Mouse (Mus musculus) layer of hippocampus, adult 2 months (tissue): ENCODE measurements at regions not wholly inside any gene's neighbourhood (a gene's known extent, or its start where the extent isn't known, plus 50 kb on each side); places are given as distances from the start of the nearest gene placed in this dataset.

ENCODE experiments used
- DNase-seq, 2 experiments: peaks; one replicate each; pipeline ENCODE4 v3.0.0; 2022; ENCODE audit warnings: low spot score in 2 of 2
- H3K27ac ChIP-seq: fragments of 200-600 bp; 2 replicates; pipeline ENCODE4 v1.8.1; 2022
- H3K4me3 ChIP-seq: fragments of 200-600 bp; 2 replicates; pipeline ENCODE4 v1.8.1; 2022; ENCODE audit warnings: mild to moderate bottlenecking
- CTCF ChIP-seq: fragments of 200-600 bp; conservative IDR thresholded peaks from 2 replicates; pipeline ENCODE4 v1.8.1; 2022; ENCODE audit warnings: antibody characterized with exemption, mild to moderate bottlenecking, moderate library complexity

DNA sequence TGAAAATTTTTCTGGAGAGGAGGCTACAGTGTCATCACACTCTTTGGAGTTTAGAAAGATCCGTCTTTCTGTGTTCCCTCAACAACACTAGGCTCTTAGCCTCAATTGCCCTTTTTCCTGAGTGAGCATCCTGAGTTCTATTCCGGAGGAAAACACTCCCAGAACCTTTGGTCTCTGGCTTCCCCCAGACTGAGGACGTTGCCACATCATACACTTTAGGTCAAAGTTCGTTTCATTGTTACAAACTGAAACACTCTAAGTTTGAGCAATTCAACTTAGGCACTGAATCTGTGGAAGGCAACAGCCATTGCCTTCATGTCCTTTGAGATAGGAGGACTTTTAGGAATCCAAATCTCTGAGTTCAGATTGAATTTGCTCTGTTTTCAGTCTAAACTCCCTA lies 85.0 kb downstream of the Arl4a start:
- DNase-seq: no peak
- no peak overlapping the region; the same call in 1 of the 2 replicates for H3K27ac ChIP-seq
- H3K4me3 ChIP-seq: no peak overlapping the region
- TF ChIP-seq CTCF: no peak

DNA sequence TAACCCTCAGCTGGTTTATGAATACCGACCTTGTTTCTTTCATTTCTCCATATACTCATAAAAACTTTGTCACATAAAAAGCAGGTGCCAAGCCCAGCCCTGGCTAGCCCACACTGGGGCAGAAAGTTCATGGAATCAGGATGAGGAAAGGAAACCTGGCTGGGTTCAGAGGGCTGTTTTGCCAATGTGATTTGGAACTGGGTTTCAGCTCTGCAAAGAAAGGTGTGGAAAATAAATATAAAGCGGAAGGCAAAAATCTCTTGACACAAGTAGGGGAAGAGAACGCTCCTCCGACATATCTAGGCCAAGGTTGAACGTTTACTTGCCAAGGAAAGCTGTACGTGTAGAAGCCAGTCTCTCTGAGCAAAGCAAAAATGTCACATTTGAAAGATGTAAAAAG lies 85.9 kb downstream of the Arl4a start:
- no peak for DNase-seq
- H3K4me3 ChIP-seq: no peak overlapping the region
- no peak overlapping the region for H3K27ac ChIP-seq
- no peak for TF ChIP-seq CTCF

DNA sequence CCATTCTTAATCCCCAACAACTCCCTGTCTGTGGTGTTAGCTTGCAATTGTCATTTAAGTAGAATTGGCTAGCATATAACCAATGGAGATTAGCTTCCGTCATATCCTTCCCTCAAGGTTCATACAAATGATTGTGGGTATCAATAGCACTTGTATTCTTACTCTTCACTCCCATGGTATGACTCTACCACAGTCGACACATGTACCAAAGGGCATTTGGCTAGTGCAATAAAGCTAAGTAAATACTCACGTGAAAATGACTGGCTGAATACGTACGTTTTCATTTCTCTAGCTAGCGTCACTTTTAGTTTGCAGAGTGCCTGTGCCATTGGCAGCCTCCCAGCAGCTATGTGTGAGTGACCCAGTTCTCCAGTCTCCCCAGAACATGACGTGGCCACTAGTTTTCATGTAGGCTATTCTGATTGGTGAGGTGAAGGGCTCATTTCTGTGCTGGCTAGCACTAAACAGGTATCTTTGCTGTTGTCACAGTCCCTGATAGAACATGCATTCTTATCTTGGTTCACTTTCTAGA lies 87.5 kb downstream of the Arl4a start:
- Histone ChIP-seq H3K27ac (no peak overlapping the region), H3K4me3 (no peak overlapping the region)
- no peak for TF ChIP-seq CTCF
- DNase-seq: no peak

DNA sequence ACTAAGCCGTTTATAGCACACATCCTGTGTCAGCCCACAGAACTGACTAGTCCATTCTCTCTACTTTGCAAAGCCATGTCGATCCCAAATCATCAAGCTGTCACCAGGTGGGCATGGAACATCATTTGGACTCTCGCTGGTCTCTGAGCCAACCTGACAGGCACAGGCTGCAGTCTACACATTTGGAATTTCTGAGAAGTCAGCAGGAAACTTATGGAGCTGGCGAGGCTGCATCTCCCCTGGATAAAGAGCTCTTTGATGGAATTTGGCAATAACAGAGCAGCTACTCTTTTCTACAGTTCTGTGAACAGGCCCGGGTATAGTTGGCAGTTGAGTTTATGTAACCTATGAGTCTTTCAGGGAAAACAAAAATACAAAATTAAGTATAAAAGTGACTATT lies 94.9 kb downstream of the Arl4a start:
- H3K27ac ChIP-seq: no peak overlapping the region
- no peak for TF ChIP-seq CTCF
- DNase-seq: no peak

DNA sequence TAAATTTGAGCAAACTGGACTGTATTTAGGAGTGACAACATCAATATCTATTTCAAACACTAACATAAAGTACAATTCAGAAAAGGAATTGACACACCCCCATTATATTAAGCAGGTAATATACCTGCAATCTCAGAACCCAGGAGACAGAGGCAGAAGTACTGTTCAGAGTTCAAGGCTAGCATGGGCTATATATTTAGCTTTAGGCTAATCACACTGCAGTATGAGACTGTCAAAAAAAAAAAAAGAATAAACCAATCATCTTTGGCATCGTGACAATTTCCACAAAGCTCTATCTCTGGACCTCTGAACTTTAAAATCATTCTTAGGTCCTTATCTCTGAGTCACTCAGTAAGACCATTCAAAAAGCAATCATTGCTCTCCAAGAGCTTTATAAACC lies 96.7 kb downstream of the Arl4a start:
- TF ChIP-seq CTCF: no peak
- H3K27ac ChIP-seq: no peak overlapping the region
- DNase-seq: no peak
- H3K4me3 ChIP-seq: no peak overlapping the region

More for the DNA sequence above, 94.9 kb downstream of the Arl4a start:
- H3K4me3 ChIP-seq: no peak overlapping the region

DNA sequence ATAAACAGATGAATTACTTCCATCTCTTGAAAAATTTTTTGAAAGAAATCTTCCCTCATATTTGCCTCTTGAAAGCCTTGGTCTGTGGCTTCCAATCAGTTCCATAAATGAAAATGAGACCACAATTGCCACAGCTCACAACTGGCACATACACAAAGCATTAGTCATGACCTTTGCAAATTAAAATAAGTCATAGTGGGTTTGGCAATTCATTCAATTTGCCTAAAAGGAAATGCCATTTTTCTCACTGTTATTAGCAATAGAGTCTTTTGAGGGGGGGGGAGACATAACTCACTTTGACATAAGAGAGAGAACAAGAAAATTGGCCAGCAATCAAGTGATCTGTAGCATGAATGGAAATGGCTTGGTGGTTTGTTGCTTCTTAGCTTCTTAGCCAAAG lies 98.8 kb downstream of the Arl4a start:
- no peak for DNase-seq
- H3K27ac ChIP-seq: no peak overlapping the region
- no peak for TF ChIP-seq CTCF
- no peak overlapping the region for H3K4me3 ChIP-seq

DNA sequence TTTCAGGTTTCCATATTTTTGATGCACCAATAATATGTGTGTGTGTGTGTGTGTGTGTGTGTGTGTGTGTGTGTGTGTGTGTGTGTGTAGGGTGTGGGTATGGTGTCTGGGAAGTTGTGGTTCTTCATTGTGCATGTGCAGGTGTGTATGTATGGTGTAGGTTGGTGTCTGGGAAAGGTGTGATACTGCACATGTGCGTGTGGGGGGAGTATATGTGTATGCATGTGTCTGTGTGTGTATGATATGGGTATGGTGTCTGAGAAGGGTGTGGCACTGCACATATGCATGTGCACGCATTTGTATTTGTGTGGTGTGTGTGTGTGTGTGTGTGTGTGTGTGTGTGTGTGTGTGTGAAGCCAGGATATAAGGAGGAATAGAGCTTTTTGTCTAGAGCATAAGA lies 99.6 kb downstream of the Arl4a start:
- no peak overlapping the region for H3K4me3 ChIP-seq
- TF ChIP-seq CTCF: no peak
- DNase-seq: no peak
- H3K27ac ChIP-seq: no peak overlapping the region

DNA sequence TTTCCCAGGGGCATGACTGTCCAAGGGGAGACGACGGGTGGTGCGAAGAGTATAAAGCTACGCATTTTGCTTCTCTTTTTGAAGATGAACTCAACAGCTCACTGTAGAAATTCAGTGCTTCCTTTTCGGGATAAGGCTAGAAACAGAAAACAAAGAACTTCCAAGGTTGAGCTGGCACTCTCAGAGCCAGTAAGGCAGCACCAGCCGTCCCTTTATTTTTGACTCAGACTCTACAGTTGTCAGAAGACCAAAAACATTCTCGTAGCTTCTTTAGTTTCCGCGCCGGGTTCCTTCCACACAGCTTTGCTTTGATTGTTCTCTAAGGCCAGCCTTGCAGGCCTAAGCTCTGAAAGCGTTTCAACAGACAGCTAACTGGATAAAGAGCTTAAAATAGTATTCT lies 101.5 kb downstream of the Arl4a start:
- H3K4me3 ChIP-seq: peak overlapping the region; percentile 20
- H3K27ac ChIP-seq: peak overlapping the region; percentile 25; the same call in 1 of the 2 replicates
- DNase-seq: no peak
- no peak for TF ChIP-seq CTCF

DNA sequence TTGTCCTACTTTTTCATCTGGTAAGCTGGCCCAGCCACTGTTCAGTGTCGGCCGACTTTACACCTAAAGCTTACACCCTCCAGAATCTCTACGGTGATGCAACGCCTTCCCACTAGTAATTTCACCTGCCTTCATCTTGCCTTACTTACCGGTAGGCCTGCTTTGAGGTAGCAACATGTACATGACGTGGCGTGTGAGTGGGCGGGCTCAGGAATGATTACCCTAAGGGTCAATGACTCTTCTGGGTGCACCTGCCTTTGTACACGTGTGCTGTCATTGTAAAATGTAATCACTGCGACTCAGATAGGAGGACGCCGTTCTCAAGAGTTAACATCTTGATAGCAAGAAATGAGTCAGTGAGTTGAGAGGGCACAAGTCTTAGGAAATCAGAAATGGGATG lies 102.0 kb downstream of the Arl4a start:
- no peak overlapping the region for H3K27ac ChIP-seq
- TF ChIP-seq CTCF: no peak
- no peak overlapping the region for H3K4me3 ChIP-seq
- DNase-seq: no peak

DNA sequence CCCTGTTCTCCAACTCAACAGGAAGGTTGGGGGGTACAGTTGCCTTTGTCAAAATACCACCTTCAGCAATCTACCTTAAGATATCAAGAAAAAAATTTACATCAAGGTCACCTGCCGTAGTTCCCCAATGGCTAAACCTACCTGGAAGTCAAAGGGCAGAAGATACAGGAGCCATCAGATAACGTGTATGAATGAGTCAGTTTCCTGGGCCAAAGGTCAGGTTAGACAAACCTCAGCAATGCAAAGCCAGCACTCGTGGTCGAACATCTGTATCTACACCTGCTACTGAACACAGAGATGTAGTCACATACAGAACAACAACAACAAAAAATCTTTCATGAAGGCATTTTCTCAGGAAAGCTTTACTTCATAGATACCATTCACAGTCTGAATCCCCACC lies 102.9 kb downstream of the Arl4a start:
- no peak for TF ChIP-seq CTCF

DNA sequence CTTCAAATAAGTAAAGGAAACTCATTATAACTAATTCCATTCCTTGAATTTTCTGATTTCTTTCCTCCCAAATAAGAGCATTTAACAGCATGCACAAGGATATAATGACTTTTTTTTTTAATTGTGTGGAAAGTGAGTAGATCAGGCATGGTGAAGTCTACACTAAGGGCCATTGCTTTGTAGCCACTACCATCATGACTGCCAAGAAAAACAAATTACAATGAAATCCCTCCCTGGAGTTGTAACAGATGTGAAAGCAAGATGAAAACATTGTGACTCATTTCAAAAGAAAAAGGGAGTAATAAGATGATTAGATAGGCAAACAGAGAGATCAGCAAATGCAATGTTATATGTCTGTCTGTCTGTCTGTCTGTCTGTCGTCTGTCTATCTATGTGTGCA lies 106.6 kb downstream of the Arl4a start:
- Histone ChIP-seq H3K4me3 (no peak overlapping the region), H3K27ac (no peak overlapping the region)
- no peak for TF ChIP-seq CTCF
- DNase-seq: no peak

More for the DNA sequence above, 102.9 kb downstream of the Arl4a start:
- DNase-seq: no peak
- H3K4me3 ChIP-seq: no peak overlapping the region
- no peak overlapping the region for H3K27ac ChIP-seq

DNA sequence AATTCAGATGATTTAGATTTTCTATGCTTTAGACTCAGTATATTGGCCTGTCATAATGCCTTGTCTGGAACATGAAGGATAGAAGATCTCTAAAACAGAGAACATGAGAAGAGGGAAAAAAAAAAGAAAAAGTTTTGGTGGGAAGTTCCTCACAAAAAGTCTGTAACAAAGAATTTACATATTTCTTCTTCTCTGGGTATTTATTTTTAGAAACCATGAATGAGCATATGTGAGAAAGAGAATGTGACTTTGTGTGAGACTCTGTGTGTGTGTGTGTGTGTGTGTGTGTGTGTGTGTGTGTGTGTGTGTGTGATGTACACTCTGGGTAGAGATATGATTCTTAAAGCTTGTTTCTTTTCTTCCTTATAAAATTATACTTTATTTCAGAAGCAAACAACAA lies 109.9 kb downstream of the Arl4a start:
- no peak for TF ChIP-seq CTCF
- no peak overlapping the region for H3K27ac ChIP-seq
- H3K4me3 ChIP-seq: no peak overlapping the region
- DNase-seq: no peak

DNA sequence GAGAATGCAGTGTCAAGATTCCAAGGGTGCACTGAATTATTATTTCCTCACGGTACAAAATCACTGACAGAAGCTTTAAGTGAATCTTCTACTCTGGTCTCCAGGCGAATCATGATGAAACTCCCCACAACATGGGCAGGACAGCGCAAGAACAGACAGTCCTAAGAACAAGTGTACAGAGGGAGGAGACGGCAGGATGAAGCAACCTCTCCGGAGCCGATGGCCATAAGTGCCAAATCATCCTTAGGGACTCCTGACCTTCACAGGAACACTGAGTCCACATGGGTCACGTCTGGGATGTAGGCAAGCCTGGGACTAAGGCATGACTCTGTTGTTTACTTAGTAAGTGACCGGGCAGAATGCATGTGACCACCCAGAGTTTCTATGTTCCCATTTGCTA lies 110.8 kb downstream of the Arl4a start:
- TF ChIP-seq CTCF: no peak
- Histone ChIP-seq H3K27ac (no peak overlapping the region), H3K4me3 (no peak overlapping the region)
- DNase-seq: no peak

DNA sequence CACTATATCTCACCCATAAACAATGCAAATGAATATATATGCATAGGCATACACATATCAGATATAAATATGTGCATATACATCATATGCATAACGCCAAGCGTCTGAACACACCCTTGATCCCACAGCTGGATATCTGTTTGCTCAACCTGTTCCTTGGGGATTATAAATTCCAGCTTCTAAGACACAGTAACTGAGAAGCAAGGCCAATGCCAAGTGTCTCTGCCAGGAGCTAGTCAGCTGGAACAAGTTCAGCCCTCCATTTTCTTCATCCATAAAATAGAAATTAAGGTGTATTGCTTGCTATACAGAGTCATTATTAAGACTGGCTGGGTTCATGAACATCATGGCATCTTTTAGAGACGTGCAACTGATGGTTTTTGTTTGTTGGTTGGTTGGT lies 116.3 kb downstream of the Arl4a start:
- no peak overlapping the region for H3K27ac ChIP-seq
- H3K4me3 ChIP-seq: no peak overlapping the region
- no peak for DNase-seq
- no peak for TF ChIP-seq CTCF

DNA sequence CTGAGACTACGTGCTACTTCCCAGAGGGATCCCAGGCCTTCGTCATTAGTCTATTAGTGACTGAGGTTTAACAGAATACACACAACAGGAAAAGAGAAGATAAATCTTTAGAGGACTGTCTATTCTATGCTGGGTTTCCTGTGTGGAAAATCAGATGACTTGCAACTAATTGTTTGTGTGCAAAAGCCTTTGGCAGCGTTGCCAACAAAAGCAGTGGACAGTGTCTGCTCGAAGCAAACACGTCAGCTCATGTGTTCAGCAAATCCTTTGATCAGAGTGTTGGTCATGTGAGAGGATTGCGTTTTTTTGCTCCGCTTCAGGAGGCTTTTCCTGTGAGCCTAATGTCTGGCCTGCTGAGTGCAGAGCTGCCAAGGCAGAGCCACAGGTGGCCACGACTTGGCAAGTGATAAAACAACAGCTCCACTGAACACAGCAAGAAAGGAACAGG lies 117.3 kb downstream of the Arl4a start:
- Histone ChIP-seq H3K4me3 (no peak overlapping the region), H3K27ac (no peak overlapping the region; the same call in 1 of the 2 replicates)
- peak; percentile 4 to 12 for DNase-seq
- TF ChIP-seq CTCF: no peak
